Mouse (Mus musculus): ENCODE measurements around the gene Galnt10. TPM values are rescaled to one million over a fixed set of nuclear protein-coding genes. Genes with fewer than 3 reads are reported as not detected.
A peak's percentile ranks its signal among the peaks of the same experiment; 100 is the strongest.

Gene Galnt10
- total and polyA plus RNA-seq, 3 experiments: 5.2 to 8.7 (median 5.6) TPM

DNA sequence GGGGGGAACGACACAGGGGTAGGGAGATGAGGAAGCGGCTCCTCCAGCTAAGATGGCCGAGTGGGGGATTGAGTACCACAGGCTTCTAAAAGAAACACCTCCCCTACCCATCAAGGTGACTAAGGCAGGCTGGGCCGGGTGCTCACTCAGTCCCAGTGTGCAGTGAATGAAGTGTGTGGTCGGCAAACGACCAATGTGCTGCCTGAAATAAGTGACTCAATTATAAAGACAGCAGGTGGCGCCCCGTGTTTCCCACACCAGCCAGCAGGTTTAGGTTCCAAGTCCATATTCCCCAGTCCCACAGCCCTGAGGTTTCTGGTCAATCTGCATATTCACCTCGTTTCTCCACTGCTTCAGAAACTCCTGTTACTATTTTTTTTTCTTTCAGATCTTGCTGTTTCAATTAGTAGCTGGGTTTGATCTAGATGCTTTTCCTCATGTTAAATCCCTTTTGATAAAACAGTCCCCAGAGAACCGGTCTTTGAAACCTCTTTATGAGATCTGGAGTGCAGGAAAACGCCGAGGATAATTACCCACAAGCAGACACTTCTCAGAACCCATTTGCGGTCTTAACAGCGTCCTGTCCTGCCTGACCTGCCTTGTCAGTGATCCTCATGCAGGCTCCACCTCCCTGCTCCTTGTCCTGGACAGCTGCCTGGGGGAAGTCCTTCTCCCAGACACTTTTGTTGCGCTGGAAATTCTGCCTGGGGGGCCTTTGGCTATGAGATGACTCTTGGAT is 27.5 kb upstream of the Galnt10 start:
- WGBS: 24% methylated on average over 15 of the region's 15 CpGs
- Histone ChIP-seq H3K27ac (no peak overlapping the region), H3K4me3 (no peak overlapping the region), H3K4me1 (ENCODE audit: control insufficient read depth, insufficient read depth, low read length) (peaks cover 2% of the 10 kb centered on the region; the same call in 1 of the 2 replicates), H3K79me2 (replicated peaks; ENCODE audit: control insufficient read depth, insufficient read depth, low read length) (no peaks in the 10 kb centered on the region), H3K9ac (ENCODE audit: low read depth, low read length) (no peak overlapping the region), H3K27me3 (ENCODE audit: control insufficient read depth, insufficient read depth, low read length) (no peaks in the 10 kb centered on the region), H3K36me3 (ENCODE audit: control insufficient read depth, insufficient read depth, low read length) (no peaks in the 10 kb centered on the region)
- peak; percentile 58 to 59 for DNase-seq
- intact Hi-C loops (cut with DNase I): loop anchor here (1.0 to 5.0 kb wide), 4 partner anchors 70 to 317 kb away; no protein-coding TSS in a partner anchor
- peak; percentile 56; the same call in 1 of the 2 replicates for TF ChIP-seq EP300 (IDR thresholded peaks at IDR 0.05; ENCODE audit: insufficient read depth, low read depth, low read length)
- TF ChIP-seq CTCF (IDR thresholded peaks at IDR 0.05): peak; percentile 85
- TF ChIP-seq POLR2A (IDR thresholded peaks at IDR 0.05; ENCODE audit: insufficient read depth, low read depth, low read length): no peak

DNA sequence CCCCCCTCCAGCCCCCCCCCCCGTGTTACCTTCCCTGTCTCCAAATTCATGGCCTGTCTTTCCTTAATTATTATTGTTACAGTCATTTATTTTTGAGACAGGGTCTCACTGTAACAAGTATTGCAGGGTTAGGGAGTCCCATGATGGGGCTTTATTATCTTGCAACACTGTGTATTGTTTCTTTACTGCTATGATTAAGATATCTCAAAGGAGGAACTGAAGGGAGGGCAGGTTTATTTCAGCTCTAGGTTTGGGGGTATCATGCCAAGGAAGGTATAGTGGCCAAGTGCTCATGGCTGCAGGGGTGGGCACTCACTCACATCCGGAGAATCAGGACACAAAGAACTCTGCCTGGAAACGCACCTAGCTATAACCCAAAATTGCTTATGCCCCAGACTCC is 23.8 kb upstream of the Galnt10 start:
- no peak for DNase-seq
- WGBS: 78% methylated on average over 3 of the region's 3 CpGs
- Histone ChIP-seq H3K4me1 (ENCODE audit: control insufficient read depth, insufficient read depth, low read length) (peaks cover 2% of the 10 kb centered on the region; the same call in 1 of the 2 replicates), H3K4me3 (no peak overlapping the region), H3K36me3 (ENCODE audit: control insufficient read depth, insufficient read depth, low read length) (no peaks in the 10 kb centered on the region), H3K27ac (no peak overlapping the region), H3K27me3 (ENCODE audit: control insufficient read depth, insufficient read depth, low read length) (no peaks in the 10 kb centered on the region), H3K79me2 (replicated peaks; ENCODE audit: control insufficient read depth, insufficient read depth, low read length) (no peaks in the 10 kb centered on the region), H3K9ac (ENCODE audit: low read depth, low read length) (no peak overlapping the region)
- intact Hi-C loops (cut with DNase I): no loop called here
- TF ChIP-seq CTCF (IDR thresholded peaks at IDR 0.05): no peak

DNA sequence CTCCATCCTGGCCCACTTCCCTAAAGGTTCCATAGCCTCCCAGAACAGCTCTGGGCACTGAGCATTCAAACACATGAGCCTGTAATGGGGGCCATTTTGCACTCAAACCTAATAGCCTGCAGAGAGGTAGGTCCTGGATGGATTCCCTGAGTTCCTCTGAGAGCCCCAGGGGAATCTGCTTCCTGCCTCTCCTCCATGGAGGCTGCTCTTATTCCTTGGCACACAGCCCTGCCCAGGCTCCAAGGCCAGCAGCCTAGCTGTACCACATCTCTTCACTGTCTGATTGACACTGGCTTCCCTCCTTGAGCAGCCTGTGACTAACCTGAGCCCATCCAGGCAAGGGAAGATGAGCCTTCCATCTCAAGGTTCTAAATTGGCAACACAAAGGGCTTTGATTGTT is 23.4 kb upstream of the Galnt10 start:
- no peak for DNase-seq
- Histone ChIP-seq H3K4me3 (no peak overlapping the region), H3K79me2 (replicated peaks; ENCODE audit: control insufficient read depth, insufficient read depth, low read length) (no peaks in the 10 kb centered on the region), H3K4me1 (ENCODE audit: control insufficient read depth, insufficient read depth, low read length) (peaks cover 2% of the 10 kb centered on the region; the same call in 1 of the 2 replicates), H3K27ac (no peak overlapping the region), H3K9ac (ENCODE audit: low read depth, low read length) (no peak overlapping the region), H3K36me3 (ENCODE audit: control insufficient read depth, insufficient read depth, low read length) (no peaks in the 10 kb centered on the region), H3K27me3 (ENCODE audit: control insufficient read depth, insufficient read depth, low read length) (no peaks in the 10 kb centered on the region)
- intact Hi-C loops (cut with DNase I): no loop called here
- no peak for TF ChIP-seq EP300 (IDR thresholded peaks at IDR 0.05; ENCODE audit: insufficient read depth, low read depth, low read length)
- no peak for TF ChIP-seq CTCF (IDR thresholded peaks at IDR 0.05)
- TF ChIP-seq POLR2A (IDR thresholded peaks at IDR 0.05; ENCODE audit: insufficient read depth, low read depth, low read length): no peak

DNA sequence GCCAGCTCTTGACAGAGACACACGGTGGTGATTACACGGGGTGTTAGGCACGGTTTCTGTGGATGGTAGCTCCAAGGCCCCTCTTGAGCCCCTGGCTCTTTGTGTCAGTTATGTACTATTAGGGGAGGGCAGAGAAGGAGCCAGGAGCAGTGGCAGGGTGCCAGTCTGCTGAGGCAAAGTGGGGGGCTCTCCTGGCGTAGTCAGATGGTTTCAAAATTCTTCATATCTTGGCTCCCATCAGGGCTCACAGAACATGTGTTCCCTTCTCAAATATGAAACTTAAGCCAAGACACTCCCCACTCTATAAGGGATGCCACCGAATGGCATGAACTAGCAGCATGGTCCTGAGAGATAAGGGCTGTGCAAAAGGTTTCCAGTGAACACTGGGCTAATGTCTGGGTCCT is 20.8 kb upstream of the Galnt10 start:
- no peak overlapping the region for H3K4me3 ChIP-seq
- H3K9ac ChIP-seq (ENCODE audit: low read depth, low read length): no peak overlapping the region
- 64% methylated on average over 5 of the region's 5 CpGs for WGBS
- DNase-seq: peak in 1 of 2 experiments; percentile 15
- H3K27me3 ChIP-seq (ENCODE audit: control insufficient read depth, insufficient read depth, low read length): no peaks in the 10 kb centered on the region
- no peak overlapping the region for H3K27ac ChIP-seq
- no peaks in the 10 kb centered on the region for H3K36me3 ChIP-seq (ENCODE audit: control insufficient read depth, insufficient read depth, low read length)
- H3K79me2 ChIP-seq (replicated peaks; ENCODE audit: control insufficient read depth, insufficient read depth, low read length): no peaks in the 10 kb centered on the region
- H3K4me1 ChIP-seq (ENCODE audit: control insufficient read depth, insufficient read depth, low read length): peaks cover 3% of the 10 kb centered on the region; the same call in 1 of the 2 replicates
- TF ChIP-seq POLR2A (IDR thresholded peaks at IDR 0.05; ENCODE audit: insufficient read depth, low read depth, low read length) (no peak), CTCF (IDR thresholded peaks at IDR 0.05) (no peak), EP300 (IDR thresholded peaks at IDR 0.05; ENCODE audit: insufficient read depth, low read depth, low read length) (no peak)
- intact Hi-C loops (cut with DNase I): no loop called here

DNA sequence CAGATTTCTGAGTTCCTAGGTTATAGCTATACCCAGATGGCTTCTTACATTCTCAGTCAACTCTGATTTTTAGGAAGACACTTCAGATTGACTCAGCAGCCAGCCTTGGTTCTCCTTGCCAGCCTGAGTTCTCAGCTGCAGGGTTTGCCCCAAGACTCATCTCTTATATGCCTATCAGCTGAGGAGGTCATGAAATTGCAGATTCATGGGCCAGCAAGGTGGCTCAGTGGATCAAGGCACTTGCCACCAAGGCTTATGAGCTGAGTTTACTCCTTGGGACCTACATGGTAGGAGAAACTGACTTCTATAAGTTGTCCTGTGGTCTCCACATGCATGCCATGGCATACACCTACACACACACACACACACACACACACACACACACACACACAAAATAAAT is 19.8 kb upstream of the Galnt10 start:
- Histone ChIP-seq H3K4me3 (no peak overlapping the region), H3K27ac (no peak overlapping the region), H3K79me2 (replicated peaks; ENCODE audit: control insufficient read depth, insufficient read depth, low read length) (no peaks in the 10 kb centered on the region), H3K4me1 (ENCODE audit: control insufficient read depth, insufficient read depth, low read length) (peaks cover 3% of the 10 kb centered on the region; the same call in 1 of the 2 replicates), H3K9ac (ENCODE audit: low read depth, low read length) (no peak overlapping the region), H3K27me3 (ENCODE audit: control insufficient read depth, insufficient read depth, low read length) (no peaks in the 10 kb centered on the region), H3K36me3 (ENCODE audit: control insufficient read depth, insufficient read depth, low read length) (no peaks in the 10 kb centered on the region)
- DNase-seq: peak in 1 of 2 experiments; percentile 5
- TF ChIP-seq POLR2A (IDR thresholded peaks at IDR 0.05; ENCODE audit: insufficient read depth, low read depth, low read length): no peak
- TF ChIP-seq EP300 (IDR thresholded peaks at IDR 0.05; ENCODE audit: insufficient read depth, low read depth, low read length): no peak
- no peak for TF ChIP-seq CTCF (IDR thresholded peaks at IDR 0.05)
- intact Hi-C loops (cut with DNase I): no loop called here

DNA sequence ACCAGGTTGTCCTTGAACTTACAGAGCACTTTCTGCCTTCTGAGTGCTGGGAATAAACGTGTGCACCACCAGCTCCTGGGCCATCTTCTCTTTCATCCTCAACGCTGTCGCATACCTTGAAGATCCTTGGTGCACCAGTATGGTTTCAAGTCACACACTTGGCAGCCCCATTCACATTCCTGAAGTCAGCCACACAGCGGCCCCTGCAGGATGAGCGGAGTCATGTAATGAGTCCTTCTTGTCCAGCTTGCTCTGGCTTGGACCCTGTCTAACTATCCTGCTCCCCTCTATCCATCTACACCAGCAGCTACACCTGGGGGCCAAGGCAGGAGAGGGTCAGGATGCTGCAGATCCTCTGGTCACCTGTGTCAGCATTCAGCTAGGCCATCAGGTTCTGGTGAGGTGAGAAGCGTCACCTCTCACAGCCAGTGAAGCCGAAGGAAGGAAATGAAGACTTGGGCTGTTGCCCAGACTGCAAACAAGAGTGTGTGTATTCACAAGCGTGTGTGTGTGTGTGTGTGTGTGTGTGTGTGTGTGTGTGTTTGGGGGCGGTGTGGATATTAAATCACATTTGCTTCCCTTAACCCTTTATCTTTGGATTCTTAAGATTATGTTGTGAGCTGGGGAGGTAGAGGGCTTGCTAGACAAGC is 18.0 kb upstream of the Galnt10 start:
- Histone ChIP-seq H3K4me3 (no peak overlapping the region), H3K4me1 (ENCODE audit: control insufficient read depth, insufficient read depth, low read length) (peaks cover 1% of the 10 kb centered on the region; the same call in 1 of the 2 replicates), H3K27ac (no peak overlapping the region), H3K79me2 (replicated peaks; ENCODE audit: control insufficient read depth, insufficient read depth, low read length) (no peaks in the 10 kb centered on the region), H3K36me3 (ENCODE audit: control insufficient read depth, insufficient read depth, low read length) (no peaks in the 10 kb centered on the region), H3K27me3 (ENCODE audit: control insufficient read depth, insufficient read depth, low read length) (no peaks in the 10 kb centered on the region), H3K9ac (ENCODE audit: low read depth, low read length) (no peak overlapping the region)
- peak; percentile 66 for TF ChIP-seq CTCF (IDR thresholded peaks at IDR 0.05)
- no peak for TF ChIP-seq EP300 (IDR thresholded peaks at IDR 0.05; ENCODE audit: insufficient read depth, low read depth, low read length)
- intact Hi-C loops (cut with DNase I): no loop called here
- peak in 1 of 2 experiments; percentile 48 for DNase-seq
- WGBS: 48% methylated on average over 9 of the region's 9 CpGs

Measured in heart, adult 2 months (tissue).